Mouse (Mus musculus) layer of hippocampus, adult 2 months (tissue): ENCODE data around the gene Umps. TPM values are rescaled to one million over a fixed set of nuclear protein-coding genes. Genes with fewer than 3 reads are reported as not detected.

Experiments
- DNase-seq, 2 experiments: peaks; one replicate each; pipeline ENCODE4 v3.0.0; 2022; ENCODE audit warnings: low spot score in 2 of 2
- H3K27ac ChIP-seq: fragments of 200-600 bp; 2 replicates; pipeline ENCODE4 v1.8.1; 2022
- H3K4me3 ChIP-seq: fragments of 200-600 bp; 2 replicates; pipeline ENCODE4 v1.8.1; 2022; ENCODE audit warnings: mild to moderate bottlenecking
- CTCF ChIP-seq: fragments of 200-600 bp; conservative IDR thresholded peaks from 2 replicates; pipeline ENCODE4 v1.8.1; 2022; ENCODE audit warnings: antibody characterized with exemption, mild to moderate bottlenecking, moderate library complexity
- long read RNA-seq, 2 experiments: library from polyadenylated mRNA; stranded (forward); transcript quantifications; one replicate each; pipeline ENCODE4 v2.0.0; 2021; ENCODE audit warnings: borderline mapping rate in 2 of 2
- total RNA-seq, 2 experiments: library from RNA; stranded (reverse); gene quantifications; 2 replicates each; pipeline ENCODE4 v1.2.3; 2021

Gene Umps
- total RNA-seq, result 10 to 100 TPM; 17.1 to 17.2 TPM
- long read RNA-seq, experiment 1, transcript Umps-201 (6 exons, 3,484 nt), result major isoform, 12 of 14 reads
- long read RNA-seq, experiment 1, partial matches to known transcripts, result 0 of 14 reads
- long read RNA-seq, experiment 1, other reads (novel, unspliced or antisense), result 1 of 14 reads
- long read RNA-seq, experiment 2, transcript Umps-201 (6 exons, 3,484 nt), result major isoform, 35 of 38 reads
- long read RNA-seq, experiment 2, partial matches to known transcripts, result 1 of 38 reads
- long read RNA-seq, experiment 2, other reads (novel, unspliced or antisense), result 1 of 38 reads

GRCm38 (mm10) chr16:33966538-33967282, at the start of gene Umps:
Umps (minus strand) TSS chr16:33967038.
- Histone ChIP-seq H3K27ac (peak within 1 kb of the TSS; percentile 86), H3K4me3 (peak within 1 kb of the TSS; percentile 66)
- no peak for TF ChIP-seq CTCF
- peak; percentile 84 for DNase-seq

DNA sequence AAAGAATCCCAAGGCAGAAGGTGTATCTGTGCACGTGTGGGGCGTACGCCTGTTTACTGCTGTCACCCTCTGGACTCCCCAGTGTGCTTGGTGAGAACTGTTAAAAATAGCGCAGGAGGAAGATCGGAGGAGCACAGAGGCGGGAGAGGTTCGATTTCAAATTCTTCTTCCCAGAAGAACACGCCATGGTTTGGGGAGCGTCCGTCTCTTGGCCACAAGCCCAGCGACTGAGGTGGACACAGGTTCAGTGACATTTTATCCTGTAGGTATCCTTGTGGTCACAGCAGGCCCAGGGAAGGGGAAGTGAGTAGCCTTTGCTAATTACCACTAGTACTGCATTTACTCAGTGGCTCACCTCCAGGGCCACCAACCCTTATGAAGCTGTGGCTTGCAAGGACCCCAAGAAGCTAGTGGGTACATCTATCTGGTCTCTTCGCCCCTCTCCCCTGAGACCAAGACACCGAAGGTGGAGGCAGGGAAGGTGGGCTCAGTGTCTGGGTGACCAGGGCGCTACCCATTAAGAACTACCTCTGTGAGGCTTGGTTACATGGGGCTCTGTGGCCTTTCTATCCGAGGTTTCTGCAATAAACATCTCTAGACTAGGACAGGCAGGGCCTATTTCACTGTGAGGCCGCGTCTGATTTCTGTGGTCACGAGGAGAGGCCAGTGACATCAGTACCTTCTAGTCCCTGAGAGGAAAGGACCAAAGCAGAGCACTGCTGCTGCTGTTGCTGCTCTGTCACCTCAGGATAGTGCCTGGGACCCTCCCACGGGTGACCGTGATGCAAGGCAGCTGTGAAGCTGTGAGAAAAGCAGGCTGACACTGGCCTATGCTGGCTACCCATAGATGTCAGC, 45.4 kb upstream of the Umps start:
- no peak overlapping the region for H3K27ac ChIP-seq
- no peak for TF ChIP-seq CTCF
- no peak overlapping the region for H3K4me3 ChIP-seq
- no peak for DNase-seq

GRCm38 (mm10) chr16:34009567-34009966, 42.7 kb upstream of the Umps start:
- Histone ChIP-seq H3K27ac (no peak overlapping the region), H3K4me3 (no peak overlapping the region)
- DNase-seq, result no peak
- peak; percentile 23; the same call in 1 of the 2 replicates for TF ChIP-seq CTCF

- no peak for DNase-seq
- Histone ChIP-seq H3K4me3 (no peak overlapping the region), H3K27ac (no peak overlapping the region)
- no peak for TF ChIP-seq CTCF
Measured at GRCm38 (mm10) chr16:34005986-34006385, 39.1 kb upstream of the Umps start.

DNA sequence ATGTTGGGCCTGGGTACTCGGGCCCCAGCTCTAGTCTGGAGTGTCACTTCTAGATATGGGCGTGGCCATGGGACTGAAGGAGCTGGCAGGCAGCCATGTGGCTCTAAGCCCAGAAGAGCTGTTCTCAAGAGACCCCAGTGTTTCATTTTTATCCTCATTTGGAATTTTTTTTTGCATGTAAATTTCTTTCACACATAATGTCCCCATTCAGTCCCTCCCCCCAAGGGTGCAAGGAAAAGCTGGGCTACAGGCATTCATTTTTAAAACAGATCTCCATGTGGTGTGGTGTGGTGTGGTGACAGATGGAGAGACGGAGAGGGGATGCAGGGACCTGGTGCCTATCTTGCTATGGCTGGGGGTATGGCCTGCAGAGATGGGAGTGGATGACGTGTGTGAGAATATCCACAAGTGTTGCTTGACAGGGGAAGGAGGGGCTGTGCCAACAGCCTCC, 37.3 kb upstream of the Umps start:
- Histone ChIP-seq H3K4me3 (no peak overlapping the region), H3K27ac (peak overlapping the region; percentile 67)
- no peak for TF ChIP-seq CTCF
- peak in 1 of 2 experiments; percentile 37 for DNase-seq

DNA sequence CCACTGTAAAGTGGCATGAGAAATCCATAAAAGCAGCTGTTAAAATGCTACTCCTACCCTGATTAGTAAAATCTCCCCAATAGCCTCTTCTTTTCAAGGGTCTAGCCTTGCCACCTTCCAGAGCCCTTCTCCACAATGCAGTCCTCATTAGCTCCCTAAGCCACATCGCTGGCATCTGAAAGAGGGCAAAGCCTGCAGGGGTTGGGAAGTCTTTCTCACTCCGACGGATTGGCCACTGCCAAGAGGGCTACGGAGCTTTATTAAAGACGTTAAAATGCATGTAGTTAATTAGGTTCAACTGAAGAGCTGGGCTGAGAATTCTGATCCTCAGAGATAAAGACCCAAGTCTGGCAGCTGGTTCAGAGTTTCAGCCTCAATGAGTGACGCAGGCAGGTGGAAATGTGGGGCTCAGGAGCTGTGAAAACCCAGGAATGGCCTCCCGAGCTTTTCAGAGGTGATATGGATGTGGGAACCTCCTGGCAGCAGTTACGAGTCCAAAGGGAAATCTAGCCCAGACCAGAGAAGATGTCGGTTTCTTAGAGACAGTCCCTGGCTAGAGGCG, 36.8 kb upstream of the Umps start:
- DNase-seq, result no peak
- TF ChIP-seq CTCF, result no peak
- peak overlapping the region; percentile 67 for H3K27ac ChIP-seq
- no peak overlapping the region for H3K4me3 ChIP-seq

GRCm38 (mm10) chr16:34000715-34001114, 33.9 kb upstream of the Umps start:
- DNase-seq, result no peak
- TF ChIP-seq CTCF, result no peak
- Histone ChIP-seq H3K4me3 (no peak overlapping the region), H3K27ac (no peak overlapping the region)

DNA sequence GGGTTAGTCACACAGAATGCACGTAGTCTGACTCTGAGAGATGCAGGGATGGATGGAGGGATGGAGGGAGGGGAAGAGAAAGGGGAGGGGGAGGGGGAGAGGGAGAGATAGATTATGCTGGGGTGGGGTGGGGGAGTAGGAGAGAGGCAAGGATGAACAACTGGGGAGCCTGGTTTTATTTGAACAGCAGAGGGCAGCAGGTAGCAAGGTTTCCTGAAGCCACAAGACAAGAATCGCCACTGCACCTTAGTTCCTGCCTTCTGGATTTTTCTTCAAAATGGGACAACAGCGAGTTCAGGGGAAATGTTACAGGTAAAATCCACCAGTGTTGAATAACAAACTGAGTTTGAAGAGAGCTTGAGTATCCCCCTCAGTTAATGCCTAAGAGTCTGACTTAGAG, 32.5 kb upstream of the Umps start:
- peak; percentile 75 for TF ChIP-seq CTCF
- Histone ChIP-seq H3K27ac (no peak overlapping the region), H3K4me3 (no peak overlapping the region)
- DNase-seq, result peak; percentile 26 to 51

DNA sequence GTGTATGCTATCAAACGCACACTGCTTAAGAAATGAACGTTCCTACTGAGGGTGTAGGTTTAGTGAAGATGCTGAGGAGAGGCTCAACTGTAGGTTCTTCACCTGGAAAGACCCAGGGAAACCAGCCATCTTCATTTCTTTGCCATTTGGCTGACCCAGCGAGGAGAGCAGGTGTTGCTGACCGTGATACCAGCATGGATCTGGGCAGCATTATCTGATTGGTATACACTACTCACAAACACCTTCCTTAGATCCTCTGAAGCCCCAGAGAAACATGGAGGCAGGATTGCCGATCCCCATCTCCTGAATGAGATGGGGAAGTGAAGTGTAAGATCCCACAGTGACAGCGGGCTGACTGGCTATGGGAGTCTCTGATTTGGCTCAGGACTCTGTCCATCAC, 31.2 kb upstream of the Umps start:
- H3K27ac ChIP-seq, result no peak overlapping the region
- TF ChIP-seq CTCF, result no peak

DNA sequence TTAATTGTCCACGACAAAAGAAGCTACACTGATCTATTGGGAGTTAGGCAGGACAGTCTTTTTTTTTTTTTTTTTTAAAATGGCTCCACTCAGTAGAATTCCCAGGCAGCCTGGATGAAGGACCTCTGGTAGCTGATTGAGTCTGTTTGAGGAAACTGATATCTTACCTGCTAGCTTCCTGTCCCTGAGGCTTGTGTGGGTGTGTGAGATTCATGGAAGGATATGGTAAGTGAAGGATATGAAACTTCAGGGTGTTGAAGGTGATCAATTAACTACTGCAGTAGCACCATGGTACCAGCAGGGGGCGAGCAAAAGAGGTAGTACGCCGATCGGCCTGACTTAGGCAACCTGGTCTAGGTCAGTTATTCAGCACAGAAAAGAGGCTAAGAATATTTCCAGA, 29.2 kb upstream of the Umps start:
- Histone ChIP-seq H3K4me3 (no peak overlapping the region), H3K27ac (no peak overlapping the region)
- peak; percentile 87 for TF ChIP-seq CTCF
- DNase-seq, result peak in 1 of 2 experiments; percentile 60

More for the DNA sequence above, 31.2 kb upstream of the Umps start:
- no peak for DNase-seq
- no peak overlapping the region for H3K4me3 ChIP-seq

GRCm38 (mm10) chr16:33995496-33995895, 28.7 kb upstream of the Umps start:
- Histone ChIP-seq H3K27ac (no peak overlapping the region), H3K4me3 (no peak overlapping the region)
- no peak for DNase-seq
- no peak for TF ChIP-seq CTCF

DNA sequence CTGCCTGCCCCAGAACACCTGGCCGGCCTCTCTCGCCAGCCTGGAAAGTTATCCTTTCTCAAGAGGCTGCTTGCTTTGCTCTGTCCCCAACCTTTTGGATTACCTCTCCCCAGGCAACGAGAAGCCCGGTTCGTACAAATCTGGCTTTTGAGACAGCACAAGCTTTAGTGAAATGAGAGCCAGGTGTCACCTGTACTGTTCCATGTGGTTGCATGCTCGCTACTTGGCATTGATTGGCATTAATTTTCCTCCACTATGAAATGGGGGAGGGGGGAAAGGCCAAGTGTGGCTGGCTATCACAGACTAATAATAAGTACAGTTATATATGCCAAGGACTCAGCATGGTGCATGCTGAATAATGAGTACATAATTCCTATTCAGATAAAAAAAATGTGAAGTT, 27.5 kb upstream of the Umps start:
- TF ChIP-seq CTCF, result no peak
- no peak overlapping the region for H3K27ac ChIP-seq
- DNase-seq, result no peak
- H3K4me3 ChIP-seq, result no peak overlapping the region
